Mouse (Mus musculus) adrenal gland, postnatal 36 days (tissue): Measurements from ENCODE around the gene Psd. TPM values are rescaled to one million over a fixed set of nuclear protein-coding genes. Genes with fewer than 3 reads are reported as not detected.

Experiments
- DNase-seq, 2 experiments: peaks; one replicate each; pipeline ENCODE4 v3.0.0; 2021; ENCODE audit warnings: mixed read lengths in 1 of 2
- total RNA-seq, 2 experiments: library from RNA; stranded (reverse); gene quantifications; 2 replicates each; pipeline ENCODE4 v1.2.3; 2021

Gene Psd
- total RNA-seq, 2 experiments from 2014 or later: 6.0 to 7.5 TPM

- no peak for DNase-seq
Measured at GRCm38 (mm10) chr19:46306751-46307289, 20.1 kb downstream of the Psd start.

GRCm38 (mm10) chr19:46306268-46306610 lies 20.7 kb downstream of the Psd start:
- no peak for DNase-seq

- DNase-seq: peak; percentile 92 to 95
Measured at GRCm38 (mm10) chr19:46305432-46306267, 21.3 kb downstream of the Psd start.

DNA sequence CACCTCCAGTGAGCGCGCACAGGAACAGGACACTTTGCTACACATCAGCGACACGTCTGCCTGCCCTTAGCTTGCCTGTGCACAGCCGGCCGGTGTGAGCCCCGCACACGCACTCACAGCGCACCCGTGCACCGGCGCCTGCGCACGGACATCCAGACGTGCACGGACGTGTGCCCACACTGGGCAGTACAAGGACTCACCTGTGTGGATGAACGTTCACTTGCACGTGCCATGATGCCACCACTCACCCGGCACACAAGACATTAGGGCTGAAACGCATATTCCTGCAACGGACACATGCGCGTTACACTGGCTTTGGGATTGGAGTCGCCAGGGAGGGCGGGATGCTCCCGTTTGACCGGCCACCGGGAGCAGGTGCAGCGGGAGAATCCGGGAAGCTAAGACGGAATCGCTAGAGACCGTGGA lies 22.0 kb downstream of the Psd start:
- peak; percentile 18 to 35 for DNase-seq

DNA sequence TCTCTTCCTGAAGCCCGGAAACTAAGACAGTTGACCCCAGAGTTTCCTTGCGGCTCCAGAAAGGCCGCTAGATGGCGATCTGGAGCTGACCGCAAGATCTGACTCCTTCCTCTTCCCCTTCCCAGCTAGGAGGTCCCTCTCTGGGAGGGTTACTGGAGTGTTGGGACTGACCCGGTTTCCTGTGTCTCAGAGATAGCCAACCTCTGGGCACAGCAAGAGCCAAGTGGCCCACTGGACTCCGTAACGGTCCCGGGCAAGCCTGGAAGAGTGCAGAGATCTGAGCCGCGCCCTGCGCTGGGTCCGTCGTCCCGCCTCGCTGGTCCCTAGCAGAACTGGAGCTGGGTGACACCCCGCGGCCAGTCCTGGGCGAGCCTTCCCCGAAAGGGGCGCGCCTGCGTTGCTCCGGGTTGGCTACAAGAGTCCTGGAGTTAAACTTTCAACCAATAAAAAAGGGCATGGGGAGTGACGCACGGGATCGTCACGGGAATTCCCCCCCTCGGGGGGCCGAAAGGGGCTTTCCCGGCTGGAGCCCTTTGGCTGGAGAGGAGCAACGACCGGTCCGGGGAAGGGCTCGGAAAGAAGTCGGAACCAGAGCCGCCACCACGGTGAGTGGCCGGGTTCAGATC lies 22.6 kb downstream of the Psd start, which contains the start of gene Nfkb2:
Nfkb2 (plus strand) TSS at position 105 of the 626 bp plus-strand sequence.
- peak; percentile 96 to 97 for DNase-seq

DNA sequence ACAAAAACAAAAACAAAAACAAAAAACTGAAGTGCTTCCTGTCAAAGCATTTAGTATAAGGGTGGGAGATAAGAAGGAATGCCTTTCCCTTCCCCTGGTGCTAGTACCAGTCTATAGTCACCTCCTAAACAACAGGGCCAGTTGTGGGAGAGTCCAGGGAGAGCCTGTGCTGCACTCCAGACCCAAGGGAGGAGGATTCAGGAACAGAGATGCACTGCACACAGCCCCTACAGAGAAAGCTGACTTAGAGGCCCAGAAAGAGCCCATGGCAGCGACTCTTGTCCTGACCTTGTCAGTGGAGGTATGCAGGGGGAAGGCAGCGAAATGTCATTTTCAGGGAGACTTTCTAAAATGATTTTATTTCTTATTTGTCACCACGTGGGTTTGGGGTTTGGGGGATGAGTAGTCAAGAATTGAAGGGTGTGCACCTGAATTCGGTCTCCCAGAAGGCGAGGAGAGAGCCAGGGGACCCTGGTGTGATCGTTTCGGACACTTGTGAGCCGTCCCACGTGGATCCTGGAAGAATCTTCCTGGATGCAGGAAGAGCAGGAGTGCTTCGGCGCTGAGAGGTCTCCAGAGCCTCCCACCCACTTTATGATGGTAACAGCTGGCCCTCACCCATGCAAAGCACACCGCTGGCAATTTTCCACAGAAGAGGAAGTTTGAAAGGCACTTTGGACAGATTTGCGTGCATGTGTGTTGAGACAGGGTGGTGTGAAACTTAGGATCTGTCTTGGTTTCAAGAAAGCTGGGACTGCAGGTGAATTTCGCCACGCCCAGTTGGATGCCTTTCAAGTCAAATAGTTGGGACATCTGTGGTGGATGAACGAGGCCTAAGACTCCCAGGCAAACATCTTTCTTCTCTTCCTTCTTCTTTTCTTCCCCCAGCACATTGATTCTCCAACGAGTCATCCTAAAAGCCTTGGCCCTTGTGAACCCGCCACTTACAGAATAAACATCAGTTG lies 23.4 kb downstream of the Psd start:
- no peak for DNase-seq

- no peak for DNase-seq
Measured at GRCm38 (mm10) chr19:46302551-46302950, 24.4 kb downstream of the Psd start.

GRCm38 (mm10) chr19:46300294-46301045 lies 26.5 kb downstream of the Psd start:
- DNase-seq: no peak

GRCm38 (mm10) chr19:46296938-46297337 lies 30.0 kb downstream of the Psd start:
- DNase-seq: no peak

GRCm38 (mm10) chr19:46290535-46291105 lies 36.3 kb downstream of the Psd start:
- DNase-seq: peak; percentile 35 to 44

GRCm38 (mm10) chr19:46287566-46287965 lies 39.4 kb downstream of the Psd start:
- no peak for DNase-seq

DNA sequence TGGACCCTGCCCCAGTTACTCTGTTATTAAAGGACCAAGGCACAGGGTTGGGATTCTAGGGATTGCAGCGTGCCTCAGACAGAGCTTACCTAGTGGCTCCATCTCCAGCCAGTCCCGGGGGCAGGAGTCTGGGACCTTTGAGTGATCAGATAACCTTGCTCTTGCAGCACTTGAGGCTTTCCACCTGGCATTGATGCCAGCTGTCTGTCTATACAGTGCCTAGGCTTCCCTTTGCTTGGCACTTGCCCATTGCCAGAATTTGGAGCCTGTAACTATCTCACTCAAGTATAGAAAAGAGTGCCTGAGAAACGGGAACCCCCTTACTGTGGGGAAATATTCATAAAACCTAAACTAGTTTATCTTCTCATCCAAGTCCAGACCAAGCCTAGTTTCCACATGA lies 40.0 kb downstream of the Psd start:
- no peak for DNase-seq

- no peak for DNase-seq
Measured at GRCm38 (mm10) chr19:46286047-46286446, 40.9 kb downstream of the Psd start.

GRCm38 (mm10) chr19:46285631-46286030 lies 41.3 kb downstream of the Psd start:
- DNase-seq: no peak

DNA sequence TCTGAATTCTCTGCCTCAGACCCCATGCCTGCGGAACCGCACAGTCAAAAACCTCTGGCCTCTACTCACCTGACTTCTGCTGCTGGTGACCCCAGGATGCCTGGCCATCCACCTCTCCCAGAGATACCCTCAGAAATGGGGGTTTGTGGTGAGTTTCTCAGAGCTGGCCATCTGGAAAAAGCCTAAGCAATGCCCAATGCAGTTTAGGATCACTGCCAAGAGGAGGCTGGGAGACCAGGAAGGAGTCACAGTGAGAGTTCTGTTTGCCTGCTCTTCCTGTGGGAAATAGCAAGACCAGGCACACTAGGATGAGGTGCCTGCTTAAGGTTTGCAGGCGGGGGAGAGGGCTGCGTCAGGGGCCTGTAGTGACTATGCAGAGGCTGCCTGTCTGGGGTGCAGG lies 42.3 kb downstream of the Psd start:
- DNase-seq: no peak

GRCm38 (mm10) chr19:46282081-46282849 lies 44.7 kb downstream of the Psd start:
- DNase-seq: no peak

GRCm38 (mm10) chr19:46275307-46275706 lies 51.6 kb downstream of the Psd start:
- peak; percentile 26 to 28 for DNase-seq

- DNase-seq: peak in 1 of 2 experiments; percentile 17
Measured at GRCm38 (mm10) chr19:46264762-46265161, 62.2 kb downstream of the Psd start.
